Mouse (Mus musculus): Measurements from ENCODE around the gene Clcn1. TPM values are rescaled to one million over a fixed set of nuclear protein-coding genes. Genes with fewer than 3 reads are reported as not detected.

Clcn1 gene
- total RNA-seq, 2 experiments from 2014 or later, result 6.6 to 7.7 TPM

- intact Hi-C loops (cut with DNase I), result no loop called here
- no peak for DNase-seq
Measured at GRCm38 (mm10) chr6:42362497-42362896, 76.0 kb downstream of the Clcn1 start.

GRCm38 (mm10) chr6:42362974-42363373 is 76.5 kb downstream of the Clcn1 start:
- no peak for DNase-seq
- intact Hi-C loops (cut with DNase I), result no loop called here

GRCm38 (mm10) chr6:42364066-42364465 is 77.6 kb downstream of the Clcn1 start:
- DNase-seq, result no peak
- intact Hi-C loops (cut with DNase I), result no loop called here

- intact Hi-C loops (cut with DNase I), result no loop called here
- no peak for DNase-seq
Measured at GRCm38 (mm10) chr6:42364607-42365006, 78.1 kb downstream of the Clcn1 start.

- intact Hi-C loops (cut with DNase I), result no loop called here
- DNase-seq, result no peak
Measured at GRCm38 (mm10) chr6:42365215-42365614, 78.7 kb downstream of the Clcn1 start.

Other genes with a start within 250 kb of the Clcn1 start
- gene Sva, start 248.3 kb upstream of the Clcn1 start, total RNA-seq (2021), result not detected
- not detected for gene Tas2r139, start 145.7 kb upstream of the Clcn1 start, total RNA-seq (2021)
- not detected for gene Tas2r144, start 71.4 kb upstream of the Clcn1 start, total RNA-seq (2021)
- gene Gstk1, start 40.8 kb upstream of the Clcn1 start, total RNA-seq (2021), result 1 to 10 TPM; 3.4 to 4.1 TPM
- gene Tmem139, start 24.7 kb upstream of the Clcn1 start, total RNA-seq (2021), result not detected
- 10 to 100 TPM; 45.5 to 49.7 TPM for gene Casp2, start 21.7 kb upstream of the Clcn1 start, total RNA-seq (2021)
- 10 to 100 TPM; 83.4 to 92.0 TPM for gene Fam131b, start 38.0 kb downstream of the Clcn1 start, total RNA-seq (2021)
- gene Zyx, start 62.9 kb downstream of the Clcn1 start, total RNA-seq (2021), result 10 to 100 TPM; 43.9 to 49.8 TPM
- gene Epha1, start 86.6 kb downstream of the Clcn1 start, total RNA-seq (2021), result under 1 TPM; 0.14 to 0.18 TPM
- gene Tas2r143, start 113.6 kb downstream of the Clcn1 start, total RNA-seq (2021), result not detected
- under 1 TPM in 1 of 2 experiments, not detected in 1; 0.36 TPM for gene Tas2r135, start 118.7 kb downstream of the Clcn1 start, total RNA-seq (2021)
- not detected for gene Tas2r126, start 147.8 kb downstream of the Clcn1 start, total RNA-seq (2021)
- gene Olfr458, start 178.5 kb downstream of the Clcn1 start, total RNA-seq (2021), result not detected
- not detected for gene Olfr457, start 189.7 kb downstream of the Clcn1 start, total RNA-seq (2021)
- gene Olfr456, start 200.5 kb downstream of the Clcn1 start, total RNA-seq (2021), result not detected

Data from left cerebral cortex, postnatal 4 days (tissue).